8 mouse cellular contexts compared by ENCODE assay signal in genomic region chr8:115650110-115650521, GRCm38 (mm10). TPM values are rescaled to one million over a fixed set of nuclear protein-coding genes. Genes with fewer than 3 reads are reported as not detected.
DNase-seq lines count a peak whose midpoint lies in the region; ATAC-seq and TF ChIP-seq lines count a peak whose summit lies in the region.

No protein-coding gene starts in this region.

- no peak for ATAC-seq in hindbrain, embryonic 12.5 days (ENCODE audit: low FRiP score)
- ATAC-seq in midbrain, postnatal 0 days (ENCODE audit: low FRiP score) = no peak

- no peaks in the 10 kb centered on the region for H3K27me3 ChIP-seq in cerebellum, adult 2 months (ENCODE audit: control insufficient read depth, insufficient read depth, low read length)
- H3K27me3 ChIP-seq in hindbrain, embryonic 12.5 days = no peaks in the 10 kb centered on the region
- no peaks in the 10 kb centered on the region for H3K27me3 ChIP-seq in midbrain, postnatal 0 days (ENCODE audit: insufficient read depth, low read length)

- TF ChIP-seq CTCF in cerebellum, adult 2 months (IDR thresholded peaks at IDR 0.05; ENCODE audit: borderline replicate concordance, insufficient read depth, low read depth, low read length) = no peak
- TF ChIP-seq CTCF in midbrain, postnatal 0 days (IDR thresholded peaks at IDR 0.05) = no peak

- no peak overlapping the region for H3K9ac ChIP-seq in hindbrain, embryonic 12.5 days
- no peak overlapping the region for H3K9ac ChIP-seq in midbrain, postnatal 0 days (replicated peaks; ENCODE audit: low read length, poor library complexity, severe bottlenecking)

- H3K9me3 ChIP-seq in hindbrain, embryonic 12.5 days (replicated peaks) = peaks cover 5% of the 10 kb centered on the region
- H3K9me3 ChIP-seq in midbrain, postnatal 0 days (ENCODE audit: low read length) = 0 out of 2 replicates have a peak, but pooled peaks cover 3% of the 10 kb centered on the region

- WGBS in cerebellum, adult 2 months = 37% methylated on average over 3 of the region's 3 CpGs
- 82% methylated on average over 3 of the region's 3 CpGs for WGBS in hindbrain, embryonic 12.5 days
- WGBS in midbrain, postnatal 0 days = 75% methylated on average over 3 of the region's 3 CpGs

- no peaks in the 10 kb centered on the region for H3K36me3 ChIP-seq in hindbrain, embryonic 12.5 days
- no peaks in the 10 kb centered on the region for H3K36me3 ChIP-seq in midbrain, postnatal 0 days (ENCODE audit: insufficient read depth, low read length)

- no peak for TF ChIP-seq POLR2A in cerebellum, adult 2 months (IDR thresholded peaks at IDR 0.05; ENCODE audit: borderline replicate concordance, insufficient read depth, low read length)

- peak overlapping the region; percentile 24; the same call in 1 of the 2 replicates for H3K27ac ChIP-seq in cerebellum, adult 2 months (ENCODE audit: insufficient read depth, low read length)
- H3K27ac ChIP-seq in hindbrain, embryonic 12.5 days = no peak overlapping the region
- no peak overlapping the region for H3K27ac ChIP-seq in midbrain, postnatal 0 days (ENCODE audit: low read depth, low read length)

- peak in 1 of 2 experiments; percentile 10 for DNase-seq in cerebellum, adult 2 months
- DNase-seq in cerebellum, adult 11-12 months = no peak
- DNase-seq in spleen, adult 18-20 months = peak; percentile 7 to 9
- no peak for DNase-seq in spleen, adult 12 weeks (ENCODE audit: low spot score)
- peak; percentile 34 for DNase-seq in left cerebral cortex, postnatal 14 days (ENCODE audit: low spot score in 2 of 2)
- peak; percentile 57 for DNase-seq in testis, postnatal 10 days (ENCODE audit: low spot score)
- DNase-seq in midbrain, postnatal 0 days (ENCODE audit: low spot score) = no peak

- intact Hi-C loops in left cerebral cortex, postnatal 14 days (cut with DNase I) = no loop called here

- peaks cover 10% of the 10 kb centered on the region for H3K4me1 ChIP-seq in cerebellum, adult 2 months (ENCODE audit: control insufficient read depth, insufficient read depth, low read length)
- no peaks in the 10 kb centered on the region for H3K4me1 ChIP-seq in hindbrain, embryonic 12.5 days
- H3K4me1 ChIP-seq in midbrain, postnatal 0 days (ENCODE audit: insufficient read depth, low read length) = no peaks in the 10 kb centered on the region

- no peak overlapping the region for H3K4me3 ChIP-seq in cerebellum, adult 2 months (replicated peaks; ENCODE audit: insufficient read depth, low read depth, low read length)
- H3K4me3 ChIP-seq in hindbrain, embryonic 12.5 days = no peak overlapping the region
- no peak overlapping the region for H3K4me3 ChIP-seq in midbrain, postnatal 0 days (ENCODE audit: low read depth, low read length)

- H3K4me2 ChIP-seq in hindbrain, embryonic 12.5 days (replicated peaks) = no peak overlapping the region
- no peak overlapping the region for H3K4me2 ChIP-seq in midbrain, postnatal 0 days (ENCODE audit: low read depth, low read length, poor library complexity, severe bottlenecking)

RNA-seq across cellular contexts. Expression of gene Maf, which starts 57.5 kb away (rescaled TPM):
- 22.6 and 24.2 TPM in 2 replicates for polyA plus RNA-seq in cerebellum, adult 2 months (2012; rRNA removed)
- total RNA-seq in left cerebral cortex, postnatal 14 days (2021) = 10 to 100 TPM; 24.7 to 25.5 TPM
- polyA plus RNA-seq in hindbrain, embryonic 12.5 days (2016; fragmentation: Nextera tagmentation; extraction: Ambion mirVana) = 7.4 and 8.5 TPM in 2 replicates
- total RNA-seq in midbrain, postnatal 0 days (2014; rRNA removed) = 26.6 and 36.4 TPM in 2 replicates
- 7.7 and 7.9 TPM in 2 replicates for polyA plus RNA-seq in midbrain, postnatal 0 days (2015; fragmentation: Nextera tagmentation; extraction: Ambion mirVana)

Comparison
In these comparisons a context has a peak if more than half of its experiments do, and no peak if none do; other contexts are left out.
1. DNase-seq: peak in spleen, adult 18-20 months (2 of 2), left cerebral cortex, postnatal 14 days (2 of 2) and testis, postnatal 10 days (single experiment); none in cerebellum, adult 11-12 months (single experiment), spleen, adult 12 weeks (single experiment) and midbrain, postnatal 0 days (single experiment).